Mouse (Mus musculus): ENCODE data around the gene Ganc. TPM values are rescaled to one million over a fixed set of nuclear protein-coding genes. Genes with fewer than 3 reads are reported as not detected.

Ganc gene
- polyA plus RNA-seq (2014; fragmentation: Nextera tagmentation; extraction: Ambion mirVana): 6.3 and 9.4 TPM in 2 replicates

GRCm38 (mm10) chr2:120403653-120403985 lies at the start of gene Ganc:
Ganc (plus strand) TSS chr2:120403896.
- Histone ChIP-seq H3K4me2 (ENCODE audit: low read length) (peak within 1 kb of the TSS; percentile 88), H3K36me3 (ENCODE audit: control insufficient read depth, insufficient read depth, low read length) (0 out of 2 replicates have a peak, but pooled peaks cover 4% of the 10 kb centered on the region), H3K27me3 (replicated peaks; ENCODE audit: control insufficient read depth, insufficient read depth, low read length) (no peaks in the 10 kb centered on the region), H3K4me1 (ENCODE audit: control insufficient read depth, insufficient read depth, low read length) (peaks cover 13% of the 10 kb centered on the region), H3K9me3 (replicated peaks; ENCODE audit: control insufficient read depth, low read length) (no peaks in the 10 kb centered on the region), H3K4me3 (ENCODE audit: low read depth, low read length) (peak within 1 kb of the TSS; percentile 79), H3K9ac (ENCODE audit: low read length) (peak within 1 kb of the TSS; percentile 80), H3K27ac (ENCODE audit: low read depth, low read length) (peak within 1 kb of the TSS; percentile 81)
- ATAC-seq: peak; percentile 81
- DNase-seq (ENCODE audit: low spot score): no peak
- WGBS: under 1% methylated on average over 17 of the region's 17 CpGs

GRCm38 (mm10) chr2:120360425-120360824 lies 43.3 kb upstream of the Ganc start:
- H3K4me3 ChIP-seq (ENCODE audit: low read depth, low read length): no peak overlapping the region
- H3K9me3 ChIP-seq (replicated peaks; ENCODE audit: control insufficient read depth, low read length): no peaks in the 10 kb centered on the region
- H3K27ac ChIP-seq (ENCODE audit: low read depth, low read length): no peak overlapping the region
- H3K36me3 ChIP-seq (ENCODE audit: control insufficient read depth, insufficient read depth, low read length): peaks cover 66% of the 10 kb centered on the region
- ATAC-seq (no peak), DNase-seq (ENCODE audit: low spot score) (no peak)
- no peak overlapping the region for H3K9ac ChIP-seq (ENCODE audit: low read length)
- H3K4me2 ChIP-seq (ENCODE audit: low read length): no peak overlapping the region
- WGBS: 93% methylated on average over 1 of the region's 1 CpGs
- no peaks in the 10 kb centered on the region for H3K4me1 ChIP-seq (ENCODE audit: control insufficient read depth, insufficient read depth, low read length)
- no peaks in the 10 kb centered on the region for H3K27me3 ChIP-seq (replicated peaks; ENCODE audit: control insufficient read depth, insufficient read depth, low read length)

GRCm38 (mm10) chr2:120366501-120366900 lies 37.2 kb upstream of the Ganc start:
- 97% methylated on average over 3 of the region's 3 CpGs for WGBS

GRCm38 (mm10) chr2:120367416-120368207 lies 36.1 kb upstream of the Ganc start:
- ATAC-seq: no peak
- WGBS: 93% methylated on average over 4 of the region's 4 CpGs
- peaks cover 73% of the 10 kb centered on the region for H3K36me3 ChIP-seq (ENCODE audit: control insufficient read depth, insufficient read depth, low read length)
- no peak overlapping the region for H3K9ac ChIP-seq (ENCODE audit: low read length)
- H3K27ac ChIP-seq (ENCODE audit: low read depth, low read length): no peak overlapping the region
- H3K9me3 ChIP-seq (replicated peaks; ENCODE audit: control insufficient read depth, low read length): no peaks in the 10 kb centered on the region
- no peak for DNase-seq (ENCODE audit: low spot score)
- H3K4me2 ChIP-seq (ENCODE audit: low read length): no peak overlapping the region
- H3K4me3 ChIP-seq (ENCODE audit: low read depth, low read length): no peak overlapping the region
- H3K4me1 ChIP-seq (ENCODE audit: control insufficient read depth, insufficient read depth, low read length): no peaks in the 10 kb centered on the region
- H3K27me3 ChIP-seq (replicated peaks; ENCODE audit: control insufficient read depth, insufficient read depth, low read length): no peaks in the 10 kb centered on the region

More at GRCm38 (mm10) chr2:120366501-120366900, 37.2 kb upstream of the Ganc start:
- Histone ChIP-seq H3K4me2 (ENCODE audit: low read length) (no peak overlapping the region), H3K9me3 (replicated peaks; ENCODE audit: control insufficient read depth, low read length) (no peaks in the 10 kb centered on the region), H3K4me1 (ENCODE audit: control insufficient read depth, insufficient read depth, low read length) (no peaks in the 10 kb centered on the region), H3K36me3 (ENCODE audit: control insufficient read depth, insufficient read depth, low read length) (peaks cover 74% of the 10 kb centered on the region), H3K4me3 (ENCODE audit: low read depth, low read length) (no peak overlapping the region), H3K27ac (ENCODE audit: low read depth, low read length) (no peak overlapping the region), H3K27me3 (replicated peaks; ENCODE audit: control insufficient read depth, insufficient read depth, low read length) (no peaks in the 10 kb centered on the region), H3K9ac (ENCODE audit: low read length) (no peak overlapping the region)
- ATAC-seq: no peak
- no peak for DNase-seq (ENCODE audit: low spot score)

- H3K9ac ChIP-seq (ENCODE audit: low read length): no peak overlapping the region
- no peaks in the 10 kb centered on the region for H3K27me3 ChIP-seq (replicated peaks; ENCODE audit: control insufficient read depth, insufficient read depth, low read length)
- no peak overlapping the region for H3K4me2 ChIP-seq (ENCODE audit: low read length)
- WGBS: 82% methylated on average over 4 of the region's 4 CpGs
- no peak for ATAC-seq
- peaks cover 72% of the 10 kb centered on the region for H3K36me3 ChIP-seq (ENCODE audit: control insufficient read depth, insufficient read depth, low read length)
- H3K9me3 ChIP-seq (replicated peaks; ENCODE audit: control insufficient read depth, low read length): no peaks in the 10 kb centered on the region
- no peaks in the 10 kb centered on the region for H3K4me1 ChIP-seq (ENCODE audit: control insufficient read depth, insufficient read depth, low read length)
- H3K4me3 ChIP-seq (ENCODE audit: low read depth, low read length): no peak overlapping the region
- no peak for DNase-seq (ENCODE audit: low spot score)
- no peak overlapping the region for H3K27ac ChIP-seq (ENCODE audit: low read depth, low read length)
These were observed 29.8 kb upstream of the Ganc start for GRCm38 (mm10) chr2:120373858-120374257.

- Histone ChIP-seq H3K4me1 (ENCODE audit: control insufficient read depth, insufficient read depth, low read length) (no peaks in the 10 kb centered on the region), H3K4me3 (ENCODE audit: low read depth, low read length) (no peak overlapping the region), H3K4me2 (ENCODE audit: low read length) (no peak overlapping the region), H3K27me3 (replicated peaks; ENCODE audit: control insufficient read depth, insufficient read depth, low read length) (no peaks in the 10 kb centered on the region), H3K9ac (ENCODE audit: low read length) (no peak overlapping the region), H3K9me3 (replicated peaks; ENCODE audit: control insufficient read depth, low read length) (no peaks in the 10 kb centered on the region), H3K36me3 (ENCODE audit: control insufficient read depth, insufficient read depth, low read length) (peaks cover 58% of the 10 kb centered on the region), H3K27ac (ENCODE audit: low read depth, low read length) (no peak overlapping the region)
- ATAC-seq (no peak), DNase-seq (ENCODE audit: low spot score) (no peak)
- WGBS: 88% methylated on average over 1 of the region's 1 CpGs
These were observed 17.4 kb upstream of the Ganc start for GRCm38 (mm10) chr2:120386264-120386663.

GRCm38 (mm10) chr2:120387291-120387690 lies 16.4 kb upstream of the Ganc start:
- Histone ChIP-seq H3K27me3 (replicated peaks; ENCODE audit: control insufficient read depth, insufficient read depth, low read length) (no peaks in the 10 kb centered on the region), H3K4me1 (ENCODE audit: control insufficient read depth, insufficient read depth, low read length) (no peaks in the 10 kb centered on the region), H3K9me3 (replicated peaks; ENCODE audit: control insufficient read depth, low read length) (no peaks in the 10 kb centered on the region), H3K36me3 (ENCODE audit: control insufficient read depth, insufficient read depth, low read length) (peaks cover 55% of the 10 kb centered on the region), H3K4me2 (ENCODE audit: low read length) (no peak overlapping the region), H3K27ac (ENCODE audit: low read depth, low read length) (no peak overlapping the region), H3K9ac (ENCODE audit: low read length) (no peak overlapping the region), H3K4me3 (ENCODE audit: low read depth, low read length) (no peak overlapping the region)
- ATAC-seq (no peak), DNase-seq (ENCODE audit: low spot score) (no peak)
- 89% methylated on average over 1 of the region's 1 CpGs for WGBS

GRCm38 (mm10) chr2:120389376-120389775 lies 14.3 kb upstream of the Ganc start:
- Histone ChIP-seq H3K4me1 (ENCODE audit: control insufficient read depth, insufficient read depth, low read length) (no peaks in the 10 kb centered on the region), H3K27me3 (replicated peaks; ENCODE audit: control insufficient read depth, insufficient read depth, low read length) (no peaks in the 10 kb centered on the region), H3K36me3 (ENCODE audit: control insufficient read depth, insufficient read depth, low read length) (peaks cover 58% of the 10 kb centered on the region), H3K4me3 (ENCODE audit: low read depth, low read length) (no peak overlapping the region), H3K4me2 (ENCODE audit: low read length) (no peak overlapping the region), H3K9ac (ENCODE audit: low read length) (no peak overlapping the region), H3K27ac (ENCODE audit: low read depth, low read length) (no peak overlapping the region), H3K9me3 (replicated peaks; ENCODE audit: control insufficient read depth, low read length) (no peaks in the 10 kb centered on the region)
- ATAC-seq (no peak), DNase-seq (ENCODE audit: low spot score) (no peak)
- 90% methylated on average over 3 of the region's 3 CpGs for WGBS

- no peaks in the 10 kb centered on the region for H3K9me3 ChIP-seq (replicated peaks; ENCODE audit: control insufficient read depth, low read length)
- DNase-seq (ENCODE audit: low spot score) (no peak), ATAC-seq (no peak)
- H3K36me3 ChIP-seq (ENCODE audit: control insufficient read depth, insufficient read depth, low read length): peaks cover 55% of the 10 kb centered on the region
- 92% methylated on average over 1 of the region's 1 CpGs for WGBS
- no peaks in the 10 kb centered on the region for H3K27me3 ChIP-seq (replicated peaks; ENCODE audit: control insufficient read depth, insufficient read depth, low read length)
- H3K4me3 ChIP-seq (ENCODE audit: low read depth, low read length): no peak overlapping the region
- H3K27ac ChIP-seq (ENCODE audit: low read depth, low read length): no peak overlapping the region
- no peak overlapping the region for H3K9ac ChIP-seq (ENCODE audit: low read length)
- H3K4me2 ChIP-seq (ENCODE audit: low read length): no peak overlapping the region
- H3K4me1 ChIP-seq (ENCODE audit: control insufficient read depth, insufficient read depth, low read length): no peaks in the 10 kb centered on the region
These were observed 12.8 kb upstream of the Ganc start for GRCm38 (mm10) chr2:120390934-120391333.

Data from forebrain, embryonic 14.5 days (tissue).